Mouse (Mus musculus) ES-E14 (cell line): ENCODE results near the gene Gtf2h2. TPM values are rescaled to one million over a fixed set of nuclear protein-coding genes. Genes with fewer than 3 reads are reported as not detected.

ENCODE experiments used
- DNase-seq: peaks from one replicate; pipeline ENCODE4 v3.0.0-alpha.2; 2013; ENCODE audit warnings: low read depth, low spot score
- H3K27ac ChIP-seq: 2 replicates; pipeline ENCODE4 v1.5.1; 2012; ENCODE audit warnings: low read depth, mild to moderate bottlenecking, low read length, moderate library complexity, mixed read lengths; ENCODE audit not compliant: poor library complexity, insufficient read depth, severe bottlenecking
- H3K36me3 ChIP-seq: 2 replicates; pipeline ENCODE4 v1.6.1; 2012; ENCODE audit warnings: mild to moderate bottlenecking, low read length, moderate library complexity, mixed read lengths; ENCODE audit not compliant: control insufficient read depth, poor library complexity, insufficient read depth, severe bottlenecking
- H3K4me1 ChIP-seq, 2 experiments: fragments of 150-350 bp in 1 of 2; sonication (generic) in 1 of 2; 2 replicates each; pipeline ENCODE4 v1.6.1; 2012; ENCODE audit warnings: low read length in 2 of 2, mild to moderate bottlenecking in 1 of 2, mixed read lengths in 1 of 2; ENCODE audit not compliant: control insufficient read depth in 2 of 2, insufficient read depth in 2 of 2, poor library complexity in 1 of 2
- H3K4me3 ChIP-seq, 2 experiments: fragments of 150-350 bp in 1 of 2; sonication (generic) in 1 of 2; 2 replicates each; pipeline ENCODE4 v1.5.1; 2012; ENCODE audit warnings: low read length in 2 of 2, low read depth in 1 of 2, mild to moderate bottlenecking in 1 of 2, mixed read lengths in 1 of 2; ENCODE audit not compliant: insufficient read depth in 1 of 2, poor library complexity in 1 of 2, severe bottlenecking in 1 of 2
- H3K9ac ChIP-seq: 2 replicates; pipeline ENCODE4 v1.6.1; 2012; ENCODE audit warnings: low read depth, mild to moderate bottlenecking, low read length, mixed read lengths; ENCODE audit not compliant: poor library complexity, insufficient read depth, severe bottlenecking
- H3K9me3 ChIP-seq: fragments of 150-350 bp; sonication (generic); 2 replicates; pipeline ENCODE4 v1.6.1; 2012; ENCODE audit warnings: low read depth, mild to moderate bottlenecking, low read length; ENCODE audit not compliant: control insufficient read depth, insufficient read depth
- CHD2 ChIP-seq: IDR thresholded peaks from 2 replicates; pipeline ENCODE4 v1.6.1; 2014; ENCODE audit warnings: mild to moderate bottlenecking, low read depth, low read length, inconsistent platforms
- HCFC1 ChIP-seq: IDR thresholded peaks from 2 replicates; pipeline ENCODE4 v1.6.1; 2012; ENCODE audit warnings: low read length, inconsistent platforms, borderline replicate concordance; ENCODE audit not compliant: insufficient read depth
- MAFK ChIP-seq: IDR thresholded peaks from 2 replicates; pipeline ENCODE4 v1.6.1; 2014; ENCODE audit warnings: mild to moderate bottlenecking, low read depth, low read length, inconsistent platforms; ENCODE audit not compliant: insufficient read depth
- ZC3H11A ChIP-seq: IDR thresholded peaks from 2 replicates; pipeline ENCODE4 v1.6.1; 2012; ENCODE audit warnings: low read depth, mild to moderate bottlenecking, inconsistent platforms, low read length, borderline replicate concordance
- ZNF384 ChIP-seq: IDR thresholded peaks from 2 replicates; pipeline ENCODE4 v1.6.1; 2012; ENCODE audit warnings: low read depth, low read length, inconsistent platforms
- in situ Hi-C, 2 experiments: fragments of 600-800 bp; cut with MboI; formaldehyde crosslinking; loops; one replicate each; pipeline ENCODE4 v1.15.1; 2025; ENCODE audit warnings: low sequenced_read_pairs in 2 of 2, inconsistent platforms in 1 of 2; ENCODE audit not compliant: unreplicated experiment in 2 of 2
- total RNA-seq: library from RNA; depleted of rRNA; stranded (reverse); fragments of 300-350 nt; gene quantifications from 2 replicates; pipeline ENCODE4 v1.2.3, GENCODE M21; 2012

Gene Gtf2h2
- total RNA-seq, 1 experiment: 39.7 TPM

DNA sequence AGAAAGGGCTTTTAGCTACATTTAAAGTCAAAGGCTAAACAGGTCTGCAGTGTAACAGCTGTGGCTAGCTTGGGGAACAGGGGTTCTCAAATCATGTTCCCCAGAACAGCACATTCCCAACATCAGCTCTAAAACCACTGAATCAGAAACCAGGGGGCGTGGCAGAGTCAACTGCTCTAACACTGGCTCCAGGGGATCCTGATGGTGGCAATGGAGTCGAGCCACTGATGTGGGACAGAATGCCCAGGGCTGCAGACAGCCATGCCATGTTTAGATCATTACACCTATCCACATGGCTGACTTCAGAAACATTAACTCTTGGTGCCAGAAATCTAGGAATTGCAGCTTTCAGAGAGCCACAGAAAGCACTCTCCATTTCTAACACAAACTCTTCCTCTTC, 26.8 kb upstream of the Gtf2h2 start:
- no peak overlapping the region for H3K27ac ChIP-seq
- H3K36me3 ChIP-seq: no peaks in the 10 kb centered on the region
- no peak overlapping the region for H3K9ac ChIP-seq
- H3K9me3 ChIP-seq: no peaks in the 10 kb centered on the region
- in situ Hi-C loops: no loop called here
- H3K4me1 ChIP-seq: peaks cover 0 to 6% of the 10 kb centered on the region in 2 experiments; a peak in 1 of 4 replicates
- no peak overlapping the region for H3K4me3 ChIP-seq
- no peak for DNase-seq
- TF ChIP-seq CHD2 (no peak), MAFK (no peak), HCFC1 (no peak), ZNF384 (no peak), ZC3H11A (no peak)

DNA sequence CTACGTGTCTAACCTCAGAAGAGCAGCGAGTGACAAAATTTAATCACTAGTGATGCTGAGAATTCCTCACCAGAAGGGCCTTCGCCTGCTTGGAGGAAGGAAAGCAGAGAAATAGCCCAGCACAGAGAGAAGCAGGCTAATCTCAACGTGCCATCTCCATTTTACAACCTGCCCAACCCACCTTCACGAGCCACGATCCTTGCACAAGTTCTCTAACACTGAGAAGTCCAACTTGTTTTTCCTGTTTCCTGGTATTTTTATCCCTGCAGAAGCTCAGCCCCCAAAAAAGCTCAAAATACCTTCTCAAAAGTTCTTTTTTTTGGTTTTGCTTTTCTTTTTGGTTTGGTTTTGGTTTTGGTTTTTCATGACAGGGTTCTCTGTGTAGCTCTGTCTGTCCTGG, 25.8 kb upstream of the Gtf2h2 start:
- no peak for DNase-seq
- Histone ChIP-seq H3K9me3 (no peaks in the 10 kb centered on the region), H3K4me3 (no peak overlapping the region), H3K4me1 (peaks cover 0 to 6% of the 10 kb centered on the region in 2 experiments; a peak in 1 of 4 replicates), H3K36me3 (no peaks in the 10 kb centered on the region), H3K9ac (no peak overlapping the region), H3K27ac (no peak overlapping the region)
- in situ Hi-C loops: no loop called here
- TF ChIP-seq CHD2 (no peak), ZNF384 (no peak), MAFK (no peak), HCFC1 (no peak)

DNA sequence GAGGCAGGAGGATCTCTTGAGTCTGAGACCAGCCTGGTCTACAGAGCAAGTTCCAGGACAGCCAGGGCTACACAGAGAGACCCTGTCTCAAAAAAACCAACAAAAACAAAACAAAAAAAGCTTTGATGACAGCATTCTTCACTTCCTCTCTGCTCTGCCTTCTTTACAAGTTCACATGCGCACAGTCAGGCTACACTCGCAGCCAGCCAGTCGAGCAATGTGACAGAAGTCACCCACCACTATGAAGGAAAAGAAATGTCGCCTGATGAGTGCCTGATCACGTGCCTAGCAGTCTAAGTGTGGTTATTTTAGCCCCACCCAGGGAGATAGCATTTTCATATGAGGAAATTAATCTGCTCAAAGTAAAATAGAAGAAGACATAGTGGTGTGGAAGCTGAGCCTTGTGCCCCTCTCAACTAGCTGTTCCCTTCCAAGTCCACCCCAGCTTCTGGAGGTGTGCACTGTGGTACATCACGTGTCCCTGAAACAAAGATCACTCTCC, 25.3 kb upstream of the Gtf2h2 start:
- DNase-seq: no peak
- Histone ChIP-seq H3K27ac (no peak overlapping the region), H3K9me3 (no peaks in the 10 kb centered on the region), H3K4me1 (peaks cover 0 to 6% of the 10 kb centered on the region in 2 experiments; a peak in 1 of 4 replicates), H3K36me3 (no peaks in the 10 kb centered on the region), H3K9ac (no peak overlapping the region), H3K4me3 (no peak overlapping the region)
- no peak for TF ChIP-seq CHD2
- TF ChIP-seq ZNF384: no peak
- in situ Hi-C loops: no loop called here

DNA sequence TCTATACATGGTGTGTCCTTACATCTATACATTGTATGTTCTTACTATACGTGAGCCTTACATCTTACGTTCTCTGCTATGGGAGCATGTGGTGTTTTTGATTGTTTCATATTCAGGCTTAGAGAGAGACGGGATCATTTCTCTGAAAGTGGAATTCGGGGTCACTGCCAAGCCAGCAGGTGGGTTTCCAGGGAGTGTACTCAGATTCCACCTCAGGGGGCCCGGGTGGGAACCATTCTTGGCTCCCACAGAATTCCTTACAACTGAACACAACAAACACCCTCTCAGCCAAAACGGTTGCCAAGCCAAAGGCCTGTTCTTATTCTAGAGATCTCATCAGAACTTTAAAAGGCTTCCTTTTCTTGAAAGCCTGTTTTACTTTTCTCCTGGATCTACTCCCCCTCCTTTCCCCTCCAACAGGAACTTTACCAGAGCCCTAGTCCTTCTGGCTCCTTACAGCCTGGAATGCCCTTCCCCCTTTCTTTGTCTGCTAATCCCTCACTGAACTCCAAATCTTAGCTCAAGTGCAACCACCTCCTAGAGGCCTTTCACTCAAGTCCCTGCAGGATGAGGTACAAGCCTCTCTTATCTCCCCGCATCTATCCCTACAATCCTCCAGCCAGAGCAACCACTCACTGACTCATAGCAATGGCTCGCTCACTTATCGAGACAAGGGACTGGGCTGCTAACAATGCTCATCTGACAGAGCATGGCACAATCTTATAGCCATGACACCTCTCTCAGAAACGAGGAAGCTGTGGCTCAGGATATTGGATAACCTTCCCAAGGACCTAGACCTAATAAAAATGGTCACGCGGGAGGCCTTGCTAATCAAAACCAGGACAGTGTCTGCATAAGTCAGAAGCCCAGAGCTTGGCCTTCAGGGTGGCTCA, 24.1 kb upstream of the Gtf2h2 start:
- DNase-seq: no peak
- TF ChIP-seq HCFC1: no peak
- no peak for TF ChIP-seq CHD2
- TF ChIP-seq ZC3H11A: no peak
- no peak for TF ChIP-seq ZNF384
- Histone ChIP-seq H3K4me3 (no peak overlapping the region), H3K36me3 (no peaks in the 10 kb centered on the region), H3K9ac (no peak overlapping the region), H3K4me1 (peaks cover 0 to 6% of the 10 kb centered on the region in 2 experiments; a peak in 1 of 4 replicates), H3K9me3 (no peaks in the 10 kb centered on the region), H3K27ac (no peak overlapping the region)
- in situ Hi-C loops: no loop called here

DNA sequence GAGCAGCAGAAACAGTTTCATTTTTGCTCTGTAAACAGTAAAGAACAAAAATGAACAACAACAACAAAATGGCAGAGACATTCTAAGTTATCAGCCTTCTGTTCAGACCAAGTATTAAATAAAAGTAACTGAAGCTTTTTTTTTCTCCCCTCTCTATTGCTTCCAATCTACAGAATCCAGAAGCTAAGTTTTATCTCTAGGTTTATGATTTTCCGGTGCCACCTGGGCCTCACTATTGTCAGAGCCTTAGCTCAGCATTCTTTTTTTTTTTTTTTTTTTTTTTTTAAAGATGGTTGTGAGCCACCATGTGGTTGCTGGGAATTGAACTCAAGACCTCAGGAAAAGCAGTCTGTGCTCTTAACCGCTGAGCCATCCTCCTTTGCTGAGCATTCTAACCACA, 20.4 kb upstream of the Gtf2h2 start:
- H3K9ac ChIP-seq: no peak overlapping the region
- in situ Hi-C loops: no loop called here
- no peak overlapping the region for H3K4me3 ChIP-seq
- H3K27ac ChIP-seq: no peak overlapping the region
- H3K4me1 ChIP-seq: peaks cover 0 to 2% of the 10 kb centered on the region in 2 experiments; a peak in 1 of 4 replicates
- H3K36me3 ChIP-seq: no peaks in the 10 kb centered on the region
- DNase-seq: no peak
- H3K9me3 ChIP-seq: no peaks in the 10 kb centered on the region
- TF ChIP-seq CHD2 (no peak), HCFC1 (no peak), ZNF384 (no peak), MAFK (no peak), ZC3H11A (no peak)
